Mouse (Mus musculus): ENCODE measurements around the gene Tbc1d2b.

Gene Tbc1d2b

DNA sequence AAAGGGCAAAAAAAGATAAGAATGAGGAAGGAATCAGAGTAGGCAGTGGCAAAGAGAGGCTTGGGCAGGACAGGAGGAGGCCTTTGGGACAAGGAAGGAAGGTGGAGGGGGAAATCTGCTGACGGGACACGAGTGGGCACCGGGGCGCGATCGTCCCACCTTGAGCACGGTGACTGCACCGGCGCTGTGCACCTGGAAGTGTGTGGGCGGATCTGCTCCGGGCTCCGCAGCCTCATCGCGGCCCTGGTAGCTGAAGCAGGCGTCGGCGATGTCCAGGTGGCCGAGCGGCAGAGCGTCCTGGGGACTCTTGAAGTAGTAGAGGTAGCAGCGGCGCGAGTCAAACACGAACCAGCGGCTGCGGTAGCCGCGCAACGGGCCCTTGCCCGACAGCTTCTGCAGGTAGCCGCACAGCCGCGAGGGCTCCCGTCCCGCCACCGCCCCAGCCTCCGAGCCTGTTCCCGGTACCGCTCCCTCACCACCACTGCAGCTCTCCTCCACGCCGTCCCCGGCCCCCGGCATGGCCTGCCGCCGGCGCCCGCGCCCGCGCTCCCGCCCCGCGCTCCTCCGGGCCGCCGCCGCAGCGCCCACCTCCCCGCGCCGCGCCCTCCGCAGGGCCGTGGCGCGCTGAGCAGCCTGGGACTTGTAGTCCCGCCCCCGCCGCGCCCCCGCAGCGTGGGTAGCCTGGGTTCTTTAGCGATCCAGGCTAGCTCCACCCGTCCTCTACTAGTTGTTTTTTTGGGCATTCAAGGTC is at the start of gene Tbc1d2b:
Gene Tbc1d2b, minus strand, starts transcription at position 612 of the 751 bp plus-strand sequence.
- peak; percentile 76 for DNase-seq (ENCODE audit: low spot score)

DNA sequence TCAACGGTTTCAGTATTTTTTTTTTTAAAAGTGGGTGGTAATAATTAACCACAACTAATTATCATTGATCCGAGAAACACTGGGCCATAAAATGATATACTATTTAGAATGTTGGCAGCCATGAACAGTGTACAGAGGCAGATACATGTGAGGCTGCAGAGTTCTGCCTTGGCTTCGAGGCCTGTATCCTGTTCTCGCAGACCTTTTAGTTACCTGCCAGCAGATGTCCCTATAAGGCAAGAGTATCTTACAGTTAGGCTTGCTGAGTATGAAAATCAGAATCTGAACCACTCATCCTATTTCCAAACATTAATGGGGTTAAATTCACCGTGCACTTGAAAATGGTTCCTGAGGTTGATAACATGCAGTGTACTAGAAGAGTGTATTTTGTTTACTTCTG is 45.7 kb upstream of the Tbc1d2b start:
- DNase-seq (ENCODE audit: low spot score) = no peak

DNA sequence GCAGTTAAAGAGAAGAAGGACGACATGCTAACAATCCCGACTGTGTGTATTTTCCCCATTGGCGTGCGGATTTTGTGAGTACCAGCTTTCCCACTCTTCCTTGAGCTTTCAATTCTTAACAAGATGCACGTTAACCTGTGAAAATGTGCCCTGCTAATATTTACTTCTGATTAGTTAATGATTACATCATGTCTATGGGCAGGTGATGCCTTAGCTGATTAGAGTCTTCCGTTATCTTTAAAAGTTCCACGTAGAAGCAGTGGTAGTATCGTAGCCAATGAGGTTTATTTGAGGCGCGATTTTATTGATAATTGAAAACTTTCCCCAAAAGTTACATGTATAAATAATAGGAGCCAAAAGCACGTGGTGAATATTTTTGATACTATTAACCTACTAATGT is 45.1 kb upstream of the Tbc1d2b start:
- DNase-seq (ENCODE audit: low spot score) = no peak

DNA sequence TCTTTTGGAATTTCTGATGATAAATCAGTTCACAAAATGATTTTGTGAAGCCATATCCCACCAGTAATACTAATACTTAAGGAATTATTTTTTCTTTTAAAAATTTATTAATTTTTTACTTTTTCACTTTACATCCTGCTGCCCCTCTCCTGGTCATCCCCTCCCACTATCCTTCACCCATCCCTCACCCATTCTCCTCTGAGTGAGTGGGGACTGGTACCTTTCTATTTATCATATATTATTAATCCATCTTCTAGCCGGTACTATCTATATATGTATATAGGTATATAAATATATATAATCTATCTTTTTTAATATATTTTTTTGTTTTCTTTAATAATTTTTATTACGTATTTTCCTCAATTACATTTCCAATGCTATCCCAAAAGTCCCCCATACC is 33.6 kb upstream of the Tbc1d2b start:
- DNase-seq (ENCODE audit: low spot score) = no peak

DNA sequence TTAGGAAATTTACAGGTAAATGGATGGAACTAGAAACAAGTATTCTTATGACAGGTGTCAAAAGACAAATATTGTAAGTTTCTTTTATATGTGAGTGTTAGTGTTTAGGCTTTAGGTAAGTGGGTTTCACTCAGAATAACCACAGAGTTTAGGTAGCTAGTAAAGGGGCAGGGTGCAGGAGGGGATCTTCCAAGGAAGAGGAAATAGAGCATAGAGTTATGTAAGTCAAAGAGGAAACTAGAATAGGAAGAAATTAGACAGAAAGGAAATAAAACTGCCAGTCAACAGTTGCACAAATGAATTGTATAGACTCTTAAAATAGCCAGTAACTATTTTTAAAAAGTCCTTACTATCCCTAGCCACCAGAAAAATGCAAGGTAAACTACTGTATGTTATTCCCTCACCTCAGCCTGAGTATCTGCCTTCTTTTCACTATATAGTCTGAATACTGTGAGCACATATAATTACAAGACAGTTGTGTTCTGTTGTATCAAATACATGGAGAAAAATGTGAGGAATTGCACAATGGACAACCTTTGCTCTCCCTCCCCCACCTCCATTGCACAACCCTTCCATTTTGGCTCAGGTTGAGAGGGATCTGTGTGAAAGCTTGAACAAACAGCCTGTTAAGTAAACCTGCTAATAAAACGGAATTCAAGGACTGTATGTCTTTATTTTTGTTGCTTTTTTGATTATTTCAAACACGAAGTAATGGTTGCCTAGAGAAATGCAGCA is 32.7 kb upstream of the Tbc1d2b start:
- DNase-seq (ENCODE audit: low spot score) = peak; percentile 65

DNA sequence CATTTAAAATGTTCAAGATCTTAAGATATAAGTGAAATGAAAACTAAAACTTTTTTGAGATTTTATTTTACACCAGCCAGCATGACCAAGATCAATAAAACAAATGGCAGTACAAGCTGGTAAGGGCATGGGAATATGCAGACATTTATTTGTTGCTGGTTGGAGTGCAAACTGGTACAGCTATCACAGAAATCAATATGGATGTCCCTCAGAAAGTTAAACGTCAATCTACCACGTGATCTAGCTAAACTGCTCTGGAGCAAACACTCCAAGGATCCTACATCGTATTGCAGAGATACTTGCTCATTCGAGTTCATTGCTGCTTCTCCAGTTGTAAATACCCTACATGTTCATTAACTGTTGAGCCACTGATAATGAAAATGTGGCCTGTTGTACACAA is 32.1 kb upstream of the Tbc1d2b start:
- no peak for DNase-seq (ENCODE audit: low spot score)

DNA sequence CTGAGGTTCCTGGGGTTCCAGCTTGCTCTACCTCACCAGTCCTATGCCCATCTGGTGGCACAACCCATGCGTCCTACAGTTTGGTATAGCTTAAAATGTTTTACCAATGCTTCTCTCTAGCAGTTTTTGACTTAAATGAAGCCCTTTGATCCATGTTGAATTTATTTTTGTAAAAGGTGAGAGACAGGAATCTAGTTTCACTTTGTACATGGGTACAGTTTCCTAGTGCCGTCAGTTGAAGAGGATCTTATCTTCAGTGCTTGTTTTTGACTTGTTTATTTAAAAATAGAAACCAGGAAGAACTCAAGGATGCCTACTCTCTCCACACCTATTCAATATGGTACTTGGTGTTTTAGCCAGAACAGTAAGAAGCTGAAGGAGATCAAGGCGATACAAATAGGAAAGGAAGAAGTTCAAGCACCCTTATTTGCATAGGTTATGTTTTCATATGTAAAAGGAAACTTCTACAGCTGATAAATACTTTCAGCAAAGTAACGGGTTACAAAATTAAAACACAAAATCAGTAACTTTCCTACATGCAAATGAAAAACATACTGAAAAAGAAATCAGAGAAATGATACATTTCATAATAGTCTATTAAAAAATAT is 30.6 kb upstream of the Tbc1d2b start:
- no peak for DNase-seq (ENCODE audit: low spot score)

DNA sequence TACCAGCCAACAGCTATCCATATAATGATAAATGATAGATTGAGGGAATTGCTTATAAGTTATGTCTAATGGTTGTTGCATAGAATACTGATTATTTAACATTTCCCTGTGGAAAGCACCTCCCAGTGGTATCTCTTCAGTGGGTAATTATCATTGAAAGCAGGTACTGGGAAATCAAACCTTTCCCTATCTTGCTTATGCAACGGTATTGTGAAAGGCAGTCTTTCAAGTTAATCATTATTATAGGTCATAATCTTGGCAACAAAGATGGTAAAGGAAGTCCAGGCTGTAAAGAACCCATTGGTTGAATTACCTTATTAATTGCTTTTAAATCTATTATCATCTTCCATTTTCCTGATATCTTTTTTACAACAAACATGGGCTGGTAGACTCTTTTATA is 27.0 kb upstream of the Tbc1d2b start:
- DNase-seq (ENCODE audit: low spot score) = no peak

DNA sequence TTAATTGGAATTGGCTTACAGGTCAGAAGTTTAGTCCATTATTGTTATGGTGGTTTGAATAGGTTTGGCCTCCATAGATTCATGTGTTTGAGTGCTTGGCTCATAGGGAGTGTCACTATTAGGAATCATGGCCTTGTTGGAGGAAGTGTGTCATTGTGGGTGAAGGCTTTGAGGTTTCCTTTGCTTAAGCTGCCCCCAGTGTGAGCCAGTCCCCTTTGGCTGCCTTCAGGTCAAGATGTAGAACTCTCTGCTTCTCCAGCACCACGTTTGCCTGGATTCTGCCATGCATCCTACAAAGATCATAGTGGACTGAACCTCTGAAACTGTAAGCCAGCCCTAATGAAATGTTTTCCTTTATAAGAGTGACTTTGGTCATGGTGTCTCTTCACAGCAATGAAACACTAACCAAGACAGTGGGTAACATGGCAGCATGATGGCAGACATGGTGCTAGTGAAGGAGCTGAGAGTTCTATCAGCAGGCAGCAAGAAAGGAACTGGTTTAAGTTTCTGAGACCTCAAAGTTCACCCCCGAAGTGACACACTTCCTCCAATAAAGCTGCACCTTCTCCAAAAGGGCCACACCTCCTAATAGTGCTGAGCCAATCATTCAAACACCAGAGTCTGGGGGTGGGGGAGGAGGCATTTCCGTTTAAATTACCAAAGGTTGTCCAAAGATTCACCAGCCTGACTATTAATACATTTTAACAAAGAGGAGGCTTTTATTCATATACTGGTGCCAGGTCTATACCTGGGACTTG is 23.2 kb upstream of the Tbc1d2b start:
- no peak for DNase-seq (ENCODE audit: low spot score)

DNA sequence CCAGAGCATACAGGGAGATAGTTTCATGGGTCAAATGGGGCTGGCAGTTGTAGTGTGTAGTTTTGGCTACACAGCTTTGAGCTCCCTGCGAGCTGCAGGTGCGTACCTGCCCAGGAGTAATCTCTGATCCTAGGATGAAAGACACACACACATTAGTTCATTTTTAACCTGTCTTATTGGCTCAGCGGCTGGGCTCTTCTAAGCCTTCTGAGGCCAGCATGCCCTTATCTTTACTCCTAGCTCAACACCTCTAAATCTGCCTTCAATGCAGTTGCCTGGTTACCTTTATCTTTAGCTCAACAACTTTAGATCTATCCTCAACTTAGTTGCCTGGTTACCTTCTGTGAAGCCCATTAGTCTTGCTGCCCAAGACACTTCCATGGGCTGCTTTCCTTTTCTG is 7.8 kb upstream of the Tbc1d2b start:
- DNase-seq (ENCODE audit: low spot score) = no peak

DNA sequence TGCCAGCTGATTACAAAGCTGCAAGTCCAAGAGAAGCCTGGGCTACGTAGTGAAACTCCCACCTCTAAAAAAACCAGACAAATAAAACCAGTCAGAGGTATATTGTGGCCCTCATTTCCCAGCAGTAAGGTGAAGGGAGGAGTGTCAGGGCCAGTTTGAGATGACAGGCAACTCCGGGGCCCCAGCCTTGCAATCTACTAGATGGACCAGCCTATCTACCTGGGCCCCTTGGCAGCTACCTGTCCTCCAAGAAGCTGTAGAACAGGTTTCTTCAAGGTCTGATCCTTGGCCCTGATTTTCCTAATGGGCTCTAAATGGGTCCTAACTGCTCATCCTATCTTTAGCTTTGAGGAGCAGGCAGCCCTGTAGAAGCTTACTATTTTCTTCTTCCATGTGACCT is 7.3 kb upstream of the Tbc1d2b start:
- no peak for DNase-seq (ENCODE audit: low spot score)

DNA sequence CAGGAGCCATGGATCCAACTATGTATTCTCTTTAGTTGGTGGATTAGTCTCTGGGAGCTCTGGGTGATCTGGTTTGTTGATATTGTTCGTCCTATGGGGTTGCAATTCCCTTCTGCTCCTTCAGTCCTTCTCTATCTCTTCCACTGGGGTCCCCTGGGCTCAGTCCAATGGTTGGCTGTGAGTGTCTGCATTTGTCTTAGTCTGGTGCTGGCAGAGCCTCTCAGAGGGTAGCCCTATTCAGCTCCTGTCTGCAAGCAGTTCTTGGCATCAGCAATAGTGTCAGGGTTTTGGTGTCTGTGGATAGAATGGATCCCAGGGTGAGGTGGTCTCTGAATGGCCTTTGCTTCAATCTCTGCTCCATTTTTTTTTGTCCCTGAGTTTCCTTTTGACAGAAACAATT is 6.2 kb upstream of the Tbc1d2b start:
- no peak for DNase-seq (ENCODE audit: low spot score)

DNA sequence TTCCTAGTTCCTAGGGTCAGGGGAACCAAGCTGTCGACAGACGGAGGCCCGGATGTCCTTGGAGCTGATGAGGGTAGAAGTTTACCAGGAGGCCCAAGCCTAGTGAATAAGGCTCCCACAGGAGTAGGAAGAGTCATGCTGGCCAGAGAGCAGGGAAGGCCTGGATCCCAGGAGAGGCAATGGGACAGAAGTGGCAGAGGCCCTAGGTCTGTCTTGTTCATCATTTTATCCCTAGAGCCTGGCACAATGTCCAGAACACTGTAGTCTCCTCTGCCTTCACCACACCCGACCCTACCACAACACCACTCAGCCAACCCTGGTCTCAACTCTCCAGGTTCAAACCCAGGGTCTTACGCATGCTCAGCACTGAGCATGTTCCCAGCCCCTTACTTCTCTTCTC is 5.3 kb upstream of the Tbc1d2b start:
- no peak for DNase-seq (ENCODE audit: low spot score)

DNA sequence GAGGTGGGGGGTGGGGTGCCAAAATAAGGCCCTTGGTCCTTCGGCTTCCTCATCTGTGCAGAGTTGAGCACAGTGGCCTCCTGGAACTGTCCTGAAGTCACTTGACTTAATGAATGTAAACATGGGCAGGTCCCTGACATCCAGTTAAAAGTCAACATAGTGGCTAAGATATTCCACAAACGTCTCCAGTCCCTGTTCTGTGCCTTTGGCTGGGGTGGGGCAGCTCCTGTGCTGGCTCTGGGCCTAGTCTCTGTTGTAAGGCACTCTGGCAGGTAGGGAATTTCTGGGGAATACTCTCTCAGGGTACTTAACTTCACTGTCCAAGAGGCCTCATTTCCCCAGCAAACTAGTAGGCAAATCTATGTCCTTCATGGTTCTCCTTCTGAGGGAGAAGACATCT is 4.9 kb upstream of the Tbc1d2b start:
- DNase-seq (ENCODE audit: low spot score) = peak; percentile 70

DNA sequence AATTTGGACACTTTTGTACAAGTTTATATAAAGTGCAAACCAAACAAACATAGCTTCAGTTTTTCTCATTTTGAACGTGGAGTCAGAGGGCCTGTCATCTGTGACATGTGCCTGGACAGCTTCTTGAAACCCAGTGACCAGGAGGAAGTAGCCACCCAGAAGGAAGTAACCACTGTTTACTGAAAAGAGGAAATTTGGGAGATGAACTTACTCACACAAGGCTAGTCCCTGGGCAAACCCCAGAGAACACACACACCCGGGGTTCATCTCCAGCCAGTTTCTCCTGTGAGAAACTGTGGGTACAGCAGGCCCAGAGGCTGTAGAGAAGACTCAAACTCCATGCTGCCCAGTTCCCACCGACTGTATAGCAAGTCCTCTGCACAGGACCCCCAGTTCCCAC is 3.9 kb upstream of the Tbc1d2b start:
- DNase-seq (ENCODE audit: low spot score) = no peak

DNA sequence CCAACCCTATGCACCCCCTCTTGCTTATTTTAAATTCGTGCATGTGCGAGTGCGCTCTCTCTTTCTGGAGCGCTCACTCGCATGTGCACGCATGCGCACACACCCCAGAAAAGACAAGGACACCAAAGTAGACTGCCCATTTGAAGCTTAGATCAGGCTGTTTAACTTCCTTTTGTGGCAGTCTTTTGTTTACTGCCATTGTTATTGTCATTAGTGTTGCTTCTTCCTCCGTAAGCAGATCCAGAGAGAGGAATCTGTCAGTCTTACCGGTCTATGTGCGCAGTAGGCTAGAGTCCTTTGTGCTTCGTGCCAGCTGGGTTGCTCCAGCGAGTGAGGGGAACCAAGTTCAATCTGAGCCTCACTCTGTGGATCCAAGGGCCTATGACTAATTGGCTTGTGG is 1.7 kb upstream of the Tbc1d2b start:
- no peak for DNase-seq (ENCODE audit: low spot score)

DNA sequence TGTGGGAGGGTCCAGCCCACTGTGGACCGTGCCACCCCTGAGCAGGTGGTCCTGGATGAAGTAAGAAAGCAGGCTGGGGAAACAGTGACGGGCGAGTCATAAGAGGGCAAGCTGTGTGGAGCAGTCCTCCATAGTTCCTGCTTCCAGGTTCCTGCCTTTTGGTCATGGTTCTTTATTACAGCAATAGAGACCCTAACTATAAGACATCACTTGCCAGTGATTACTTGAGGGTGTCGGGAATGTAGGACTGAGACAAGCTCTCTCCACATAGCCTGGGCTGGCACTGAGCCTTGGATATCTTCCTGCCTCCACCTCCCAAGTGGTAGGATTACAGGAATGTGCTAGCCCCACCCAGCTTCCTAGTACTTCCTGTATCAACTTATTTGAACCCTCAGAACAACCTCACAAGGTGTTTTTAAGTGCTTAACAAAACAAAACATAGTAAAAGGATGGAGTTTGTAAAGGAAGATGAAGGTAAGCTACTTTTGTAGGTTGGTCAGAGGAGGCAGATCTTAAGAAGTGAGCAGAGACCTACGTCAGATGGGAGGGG is 1.0 kb upstream of the Tbc1d2b start:
- DNase-seq (ENCODE audit: low spot score) = peak; percentile 68

DNA sequence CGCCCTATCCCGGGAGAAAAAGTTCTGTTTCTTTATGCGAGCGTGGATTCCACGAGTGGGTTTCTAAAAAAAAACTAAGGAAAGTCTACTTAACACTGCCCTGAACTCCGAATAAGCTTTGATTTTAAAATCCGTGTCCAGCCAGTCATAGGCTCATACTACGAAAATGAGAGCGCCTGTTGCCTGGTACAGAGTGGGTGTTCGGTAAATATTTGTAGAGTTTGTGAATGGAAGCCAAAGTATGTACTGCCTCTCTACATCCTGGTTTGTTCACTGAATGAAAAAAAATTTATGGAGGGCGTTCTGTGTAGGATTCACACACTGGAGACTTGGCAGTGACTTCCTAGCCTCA is 316 bp upstream of the Tbc1d2b start:
- peak; percentile 72 for DNase-seq (ENCODE audit: low spot score)

DNA sequence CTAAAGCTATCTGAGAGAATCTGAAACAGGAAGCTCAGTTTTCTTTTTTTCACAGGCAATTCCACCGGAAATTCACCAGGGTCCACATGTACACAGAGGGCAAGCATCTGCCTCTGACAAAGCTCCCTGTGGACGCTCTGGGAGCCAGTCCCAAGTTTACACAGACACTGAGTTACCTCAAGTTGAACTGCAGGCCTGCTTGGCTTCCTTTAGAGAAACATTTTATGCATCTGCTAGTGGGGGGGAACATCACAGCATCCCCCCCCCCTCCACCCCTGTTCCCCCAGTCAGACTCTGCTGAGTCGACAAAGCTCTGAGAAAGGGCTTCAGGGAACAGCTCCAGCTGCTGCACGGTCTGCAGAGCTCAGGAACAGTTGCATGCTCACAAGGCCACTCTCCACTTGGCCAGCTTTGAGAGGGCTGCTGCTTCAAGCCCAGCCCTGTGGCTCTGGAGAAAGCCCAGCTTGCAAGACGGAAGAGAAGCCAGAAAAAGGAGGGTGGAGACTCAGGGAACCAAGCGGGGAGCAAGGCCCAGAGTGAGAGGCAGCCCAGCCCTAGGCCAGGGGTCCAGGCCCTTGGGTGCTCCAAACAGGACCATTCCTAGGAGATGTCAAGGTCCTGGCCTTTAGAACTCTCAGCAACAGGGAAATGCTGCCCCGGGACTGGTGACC is 1.5 kb downstream of the Tbc1d2b start:
- DNase-seq (ENCODE audit: low spot score) = peak; percentile 80

DNA sequence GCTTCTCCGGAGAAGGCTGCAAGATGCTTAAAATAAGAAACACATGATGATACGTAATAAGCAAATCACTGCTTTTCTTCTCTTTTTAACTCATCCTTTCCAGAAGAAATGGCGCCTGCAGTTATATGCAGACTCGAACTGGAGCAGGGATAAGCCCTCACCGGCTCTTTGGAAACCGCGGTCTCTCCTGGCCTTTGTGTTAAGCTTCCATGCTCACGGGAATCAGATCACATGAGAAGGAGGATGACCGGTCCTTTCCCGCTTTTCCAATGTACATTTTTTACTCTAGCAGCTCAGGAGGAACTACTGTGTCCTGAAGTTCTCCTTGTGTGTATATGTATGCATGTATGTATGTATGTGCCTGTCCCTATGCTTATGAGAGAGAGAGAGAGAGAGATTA is 3.7 kb downstream of the Tbc1d2b start:
- no peak for DNase-seq (ENCODE audit: low spot score)

DNA sequence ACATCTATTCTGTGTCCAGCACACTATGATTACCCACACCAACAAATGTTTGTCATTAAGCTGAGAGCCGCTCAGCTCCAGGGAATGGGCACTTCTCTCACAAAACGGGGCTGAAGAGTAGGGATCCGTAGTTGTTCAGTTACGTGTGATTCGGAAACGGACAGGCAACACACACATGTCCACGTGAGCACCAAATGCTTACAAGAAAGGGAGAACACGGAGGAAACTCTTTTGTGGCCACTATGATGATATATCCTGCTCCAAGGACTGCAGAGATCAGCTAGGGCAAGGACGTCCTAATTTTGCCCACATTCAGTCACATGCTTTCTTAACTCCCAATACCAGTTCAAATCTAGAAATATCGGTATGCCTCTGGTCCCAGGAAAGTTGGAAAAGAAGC is 4.5 kb downstream of the Tbc1d2b start:
- no peak for DNase-seq (ENCODE audit: low spot score)

All from lung, postnatal 25 days (tissue).